Mouse (Mus musculus): ENCODE measurements at regions not wholly inside any gene's neighbourhood (a gene's known extent, or its start where the extent isn't known, plus 50 kb on each side); places are given as distances from the start of the nearest gene placed in this dataset.
A peak's percentile ranks its signal among the peaks of the same experiment; 100 is the strongest.

DNA sequence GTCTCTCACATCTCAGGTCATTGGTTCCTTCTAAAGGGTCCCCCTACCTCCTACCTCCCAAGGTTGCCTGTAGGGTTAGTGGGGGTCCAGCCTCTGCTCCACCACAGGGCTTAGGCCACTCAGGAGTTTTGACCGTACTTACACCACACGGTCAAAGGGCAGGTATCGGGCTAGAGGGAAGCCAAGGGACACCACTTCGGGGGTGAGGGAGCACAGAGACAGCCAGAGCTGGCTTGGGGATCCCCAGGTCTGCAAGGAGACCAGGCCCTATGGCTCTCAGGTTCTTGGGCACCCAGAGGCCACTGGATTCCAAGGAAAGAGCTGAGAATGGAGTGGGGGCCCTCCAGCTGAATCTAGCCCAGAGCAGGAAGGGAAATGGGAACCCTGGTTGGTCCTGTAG, 135.5 kb upstream of the Gm9972 start:
- TF ChIP-seq MAX (IDR thresholded peaks at IDR 0.05) (no peak), FOSL1 (IDR thresholded peaks at IDR 0.05; ENCODE audit: insufficient read depth, low read length, poor library complexity, severe bottlenecking) (no peak), CEBPB (IDR thresholded peaks at IDR 0.05; ENCODE audit: low read depth) (no peak), MYOG (IDR thresholded peaks at IDR 0.05; ENCODE audit: control insufficient read depth, extremely low read depth, insufficient read length) (no peak), CTCF (IDR thresholded peaks at IDR 0.05; ENCODE audit: control insufficient read depth, insufficient read depth, insufficient read length) (no peak), USF1 (IDR thresholded peaks at IDR 0.05; ENCODE audit: low read depth) (no peak), MYOD1 (IDR thresholded peaks at IDR 0.05; ENCODE audit: control insufficient read depth, insufficient read length, low read depth) (no peak)

GRCm38 (mm10) chr11:42903459-42904012, 132.0 kb upstream of the Gm9972 start:
- H3K79me2 ChIP-seq (ENCODE audit: control insufficient read depth, insufficient read depth) = no peaks in the 10 kb centered on the region
- H3ac ChIP-seq (ENCODE audit: control insufficient read depth, insufficient read length, low read depth) = no peak overlapping the region
- H3K36me3 ChIP-seq (ENCODE audit: control insufficient read depth, insufficient read depth) = no peaks in the 10 kb centered on the region
- H3K79me3 ChIP-seq (ENCODE audit: low read depth) = no peaks in the 10 kb centered on the region
- TF ChIP-seq MAX (IDR thresholded peaks at IDR 0.05) = no peak
- TF ChIP-seq CTCF (IDR thresholded peaks at IDR 0.05; ENCODE audit: control insufficient read depth, insufficient read depth, insufficient read length) = no peak
- peak; percentile 46 for TF ChIP-seq FOSL1 (IDR thresholded peaks at IDR 0.05; ENCODE audit: insufficient read depth, low read length, poor library complexity, severe bottlenecking)
- peak; percentile 5 for TF ChIP-seq MYOD1 (IDR thresholded peaks at IDR 0.05; ENCODE audit: control insufficient read depth, insufficient read length, low read depth)
- no peak for TF ChIP-seq CEBPB (IDR thresholded peaks at IDR 0.05; ENCODE audit: low read depth)
- H3K27me3 ChIP-seq (ENCODE audit: control insufficient read depth, insufficient read depth, insufficient read length) = no peaks in the 10 kb centered on the region
- H3K4me3 ChIP-seq (ENCODE audit: insufficient read depth, poor library complexity, severe bottlenecking) = no peak overlapping the region

More for the DNA sequence above, 135.5 kb upstream of the Gm9972 start:
- H3K79me3 ChIP-seq (ENCODE audit: low read depth) = no peaks in the 10 kb centered on the region
- H3K27me3 ChIP-seq (ENCODE audit: control insufficient read depth, insufficient read depth, insufficient read length) = no peaks in the 10 kb centered on the region
- no peak overlapping the region for H3K4me3 ChIP-seq (ENCODE audit: insufficient read depth, poor library complexity, severe bottlenecking)
- no peak overlapping the region for H3ac ChIP-seq (ENCODE audit: control insufficient read depth, insufficient read length, low read depth)
- no peaks in the 10 kb centered on the region for H3K36me3 ChIP-seq (ENCODE audit: control insufficient read depth, insufficient read depth)
- no peaks in the 10 kb centered on the region for H3K79me2 ChIP-seq (ENCODE audit: control insufficient read depth, insufficient read depth)

DNA sequence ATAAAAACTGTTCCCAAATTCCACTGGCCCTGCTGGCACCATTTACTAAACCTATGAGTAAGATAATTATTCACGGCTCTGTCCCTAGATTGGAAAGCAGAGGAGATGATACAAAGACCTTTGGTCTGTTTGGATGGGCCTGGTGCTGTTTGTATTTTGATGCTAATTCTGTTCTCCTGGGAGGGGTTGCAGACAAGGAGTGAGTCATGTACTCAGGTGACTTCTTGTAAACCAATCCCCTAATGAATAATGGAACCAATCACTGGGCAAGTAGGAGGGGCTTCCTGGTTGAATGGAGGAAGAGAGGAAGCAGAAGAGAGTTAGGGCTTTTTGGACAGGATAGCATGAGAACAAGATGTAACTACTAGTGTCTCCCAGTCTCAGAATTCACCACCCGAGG, 130.0 kb upstream of the Gm9972 start:
- Histone ChIP-seq H3K36me3 (ENCODE audit: control insufficient read depth, insufficient read depth) (no peaks in the 10 kb centered on the region), H3ac (ENCODE audit: control insufficient read depth, insufficient read length, low read depth) (no peak overlapping the region), H3K4me3 (ENCODE audit: insufficient read depth, poor library complexity, severe bottlenecking) (no peak overlapping the region), H3K27me3 (ENCODE audit: control insufficient read depth, insufficient read depth, insufficient read length) (no peaks in the 10 kb centered on the region), H3K79me3 (ENCODE audit: low read depth) (no peaks in the 10 kb centered on the region), H3K79me2 (ENCODE audit: control insufficient read depth, insufficient read depth) (no peaks in the 10 kb centered on the region)
- TF ChIP-seq CTCF (IDR thresholded peaks at IDR 0.05; ENCODE audit: control insufficient read depth, insufficient read depth, insufficient read length) (no peak), MYOD1 (IDR thresholded peaks at IDR 0.05; ENCODE audit: control insufficient read depth, insufficient read length, low read depth) (no peak), USF1 (IDR thresholded peaks at IDR 0.05; ENCODE audit: low read depth) (peak; percentile 54), CEBPB (IDR thresholded peaks at IDR 0.05; ENCODE audit: low read depth) (no peak), MAX (IDR thresholded peaks at IDR 0.05) (no peak), FOSL1 (IDR thresholded peaks at IDR 0.05; ENCODE audit: insufficient read depth, low read length, poor library complexity, severe bottlenecking) (no peak)

DNA sequence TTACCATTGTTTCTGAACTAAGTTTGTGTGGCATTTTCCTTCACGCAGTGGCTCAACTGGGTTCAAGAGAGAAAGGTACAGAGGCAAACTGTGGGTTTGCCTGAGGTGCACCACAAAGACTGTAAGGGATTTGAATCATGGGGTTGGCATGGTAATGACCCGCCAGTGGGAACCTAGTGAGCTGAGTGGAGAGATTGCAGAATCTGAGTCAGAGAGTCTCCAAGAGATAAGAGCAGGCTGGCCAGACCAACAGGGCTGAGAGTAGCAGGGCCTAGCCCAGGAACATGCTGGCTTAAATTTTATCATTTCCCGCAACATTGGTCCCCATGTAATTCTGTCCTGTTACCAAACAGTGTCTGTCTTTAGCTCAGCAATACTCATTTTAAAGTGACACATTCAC, 129.5 kb upstream of the Gm9972 start:
- Histone ChIP-seq H3K4me3 (ENCODE audit: insufficient read depth, poor library complexity, severe bottlenecking) (no peak overlapping the region), H3K79me3 (ENCODE audit: low read depth) (no peaks in the 10 kb centered on the region), H3K36me3 (ENCODE audit: control insufficient read depth, insufficient read depth) (no peaks in the 10 kb centered on the region), H3K27me3 (ENCODE audit: control insufficient read depth, insufficient read depth, insufficient read length) (no peaks in the 10 kb centered on the region), H3K79me2 (ENCODE audit: control insufficient read depth, insufficient read depth) (no peaks in the 10 kb centered on the region), H3ac (ENCODE audit: control insufficient read depth, insufficient read length, low read depth) (no peak overlapping the region)
- TF ChIP-seq CEBPB (IDR thresholded peaks at IDR 0.05; ENCODE audit: low read depth) (peak; percentile 51), FOSL1 (IDR thresholded peaks at IDR 0.05; ENCODE audit: insufficient read depth, low read length, poor library complexity, severe bottlenecking) (peak; percentile 52), MYOG (IDR thresholded peaks at IDR 0.05; ENCODE audit: control insufficient read depth, extremely low read depth, insufficient read length) (no peak), CTCF (IDR thresholded peaks at IDR 0.05; ENCODE audit: control insufficient read depth, insufficient read depth, insufficient read length) (no peak), MYOD1 (IDR thresholded peaks at IDR 0.05; ENCODE audit: control insufficient read depth, insufficient read length, low read depth) (peak; percentile 45), USF1 (IDR thresholded peaks at IDR 0.05; ENCODE audit: low read depth) (no peak), MAX (IDR thresholded peaks at IDR 0.05) (no peak)

GRCm38 (mm10) chr11:42916421-42917181, 118.9 kb upstream of the Gm9972 start:
- no peak overlapping the region for H3K4me3 ChIP-seq (ENCODE audit: insufficient read depth, poor library complexity, severe bottlenecking)
- no peak overlapping the region for H3ac ChIP-seq (ENCODE audit: control insufficient read depth, insufficient read length, low read depth)
- H3K36me3 ChIP-seq (ENCODE audit: control insufficient read depth, insufficient read depth) = no peaks in the 10 kb centered on the region
- TF ChIP-seq MYOD1 (IDR thresholded peaks at IDR 0.05; ENCODE audit: control insufficient read depth, insufficient read length, low read depth) (no peak), FOSL1 (IDR thresholded peaks at IDR 0.05; ENCODE audit: insufficient read depth, low read length, poor library complexity, severe bottlenecking) (no peak), MAX (IDR thresholded peaks at IDR 0.05) (no peak), USF1 (IDR thresholded peaks at IDR 0.05; ENCODE audit: low read depth) (no peak), CEBPB (IDR thresholded peaks at IDR 0.05; ENCODE audit: low read depth) (no peak), MYOG (IDR thresholded peaks at IDR 0.05; ENCODE audit: control insufficient read depth, extremely low read depth, insufficient read length) (no peak), CTCF (IDR thresholded peaks at IDR 0.05; ENCODE audit: control insufficient read depth, insufficient read depth, insufficient read length) (no peak)
- H3K79me3 ChIP-seq (ENCODE audit: low read depth) = no peaks in the 10 kb centered on the region
- no peaks in the 10 kb centered on the region for H3K79me2 ChIP-seq (ENCODE audit: control insufficient read depth, insufficient read depth)
- H3K27me3 ChIP-seq (ENCODE audit: control insufficient read depth, insufficient read depth, insufficient read length) = no peaks in the 10 kb centered on the region
